Mouse (Mus musculus): ENCODE measurements around the gene Prx. TPM values are rescaled to one million over a fixed set of nuclear protein-coding genes. Genes with fewer than 3 reads are reported as not detected.

Gene Prx
- polyA plus RNA-seq (2012; ENCODE audit: insufficient read depth, low replicate concordance) = 1.7 and 1.8 TPM in 2 replicates

DNA sequence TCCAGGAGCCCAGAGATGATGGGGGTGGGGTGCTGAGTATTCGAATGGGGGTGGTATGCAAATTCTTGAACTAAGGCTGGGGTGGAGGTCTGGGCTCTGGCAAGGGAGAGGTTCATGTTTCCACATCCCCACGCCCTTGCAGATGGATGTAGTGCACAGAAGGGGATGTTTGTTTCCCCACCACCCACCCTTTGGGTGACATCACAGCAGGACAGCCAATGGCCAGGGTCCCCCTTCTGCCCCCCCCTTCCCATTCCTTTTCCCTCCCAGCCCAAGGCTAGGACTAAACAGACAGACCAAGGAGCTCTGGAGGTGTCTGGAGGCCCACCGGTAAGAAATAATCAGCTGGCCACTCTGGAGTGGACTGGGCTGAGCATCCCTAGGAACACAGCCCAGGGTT is at the start of gene Prx:
Prx (plus strand) TSS at position 289 of the 400 bp plus-strand sequence.
- Histone ChIP-seq H3K4me3 (replicated peaks) (no peak within 1 kb of the TSS), H3K9me3 (no peaks in the 10 kb centered on the region), H3K36me3 (replicated peaks; ENCODE audit: low read length) (peaks cover 8% of the 10 kb centered on the region), H3K4me1 (peaks cover 32% of the 10 kb centered on the region), H3K27me3 (replicated peaks) (no peaks in the 10 kb centered on the region)
- TF ChIP-seq GATA1 (IDR thresholded peaks at IDR 0.05; ENCODE audit: borderline replicate concordance, low read length) (no peak), FLI1 (IDR thresholded peaks at IDR 0.05; ENCODE audit: low read length) (no peak)

GRCm38 (mm10) chr7:27451359-27451758 is 47.8 kb upstream of the Prx start:
- Histone ChIP-seq H3K4me1 (peaks cover 81% of the 10 kb centered on the region), H3K27me3 (replicated peaks) (peaks cover 9% of the 10 kb centered on the region), H3K4me3 (replicated peaks) (no peak overlapping the region), H3K9me3 (no peaks in the 10 kb centered on the region), H3K36me3 (replicated peaks; ENCODE audit: low read length) (peaks cover 40% of the 10 kb centered on the region)
- TF ChIP-seq GATA1 (IDR thresholded peaks at IDR 0.05; ENCODE audit: borderline replicate concordance, low read length) (no peak), FLI1 (IDR thresholded peaks at IDR 0.05; ENCODE audit: low read length) (no peak)

GRCm38 (mm10) chr7:27452206-27452770 is 46.8 kb upstream of the Prx start:
- no peak for TF ChIP-seq GATA1 (IDR thresholded peaks at IDR 0.05; ENCODE audit: borderline replicate concordance, low read length)
- no peak for TF ChIP-seq FLI1 (IDR thresholded peaks at IDR 0.05; ENCODE audit: low read length)
- H3K4me1 ChIP-seq = peaks cover 74% of the 10 kb centered on the region

GRCm38 (mm10) chr7:27454461-27455121 is 44.5 kb upstream of the Prx start:
- TF ChIP-seq GATA1 (IDR thresholded peaks at IDR 0.05; ENCODE audit: borderline replicate concordance, low read length) (no peak), FLI1 (IDR thresholded peaks at IDR 0.05; ENCODE audit: low read length) (no peak)
- Histone ChIP-seq H3K4me3 (replicated peaks) (no peak overlapping the region), H3K36me3 (replicated peaks; ENCODE audit: low read length) (peaks cover 64% of the 10 kb centered on the region), H3K27me3 (replicated peaks) (no peaks in the 10 kb centered on the region), H3K9me3 (no peaks in the 10 kb centered on the region), H3K4me1 (peaks cover 80% of the 10 kb centered on the region)

More at GRCm38 (mm10) chr7:27452206-27452770, 46.8 kb upstream of the Prx start:
- no peaks in the 10 kb centered on the region for H3K27me3 ChIP-seq (replicated peaks)
- H3K4me3 ChIP-seq (replicated peaks) = no peak overlapping the region
- no peaks in the 10 kb centered on the region for H3K9me3 ChIP-seq
- H3K36me3 ChIP-seq (replicated peaks; ENCODE audit: low read length) = peaks cover 47% of the 10 kb centered on the region

DNA sequence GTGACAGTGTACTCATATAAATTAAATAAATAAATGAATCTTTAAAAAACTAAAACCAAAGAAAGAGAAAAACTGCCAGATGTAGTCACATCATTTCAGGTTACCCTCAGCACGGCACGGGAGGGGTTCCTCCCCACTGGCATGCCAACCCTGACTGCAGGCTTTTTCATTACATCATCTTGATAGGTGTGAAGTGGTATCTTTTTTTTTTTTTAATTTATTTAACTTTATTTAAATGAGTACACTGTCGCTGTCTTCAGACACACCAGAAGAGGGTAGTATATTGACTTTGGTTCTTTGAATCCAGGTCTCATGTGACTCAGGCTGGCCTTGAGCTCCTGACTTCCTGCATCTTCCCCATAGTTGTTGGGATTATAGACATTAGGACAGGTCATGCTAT is 43.9 kb upstream of the Prx start:
- peaks cover 70% of the 10 kb centered on the region for H3K36me3 ChIP-seq (replicated peaks; ENCODE audit: low read length)
- no peak for TF ChIP-seq FLI1 (IDR thresholded peaks at IDR 0.05; ENCODE audit: low read length)
- TF ChIP-seq GATA1 (IDR thresholded peaks at IDR 0.05; ENCODE audit: borderline replicate concordance, low read length) = no peak
- no peaks in the 10 kb centered on the region for H3K27me3 ChIP-seq (replicated peaks)
- peaks cover 80% of the 10 kb centered on the region for H3K4me1 ChIP-seq
- no peaks in the 10 kb centered on the region for H3K9me3 ChIP-seq
- H3K4me3 ChIP-seq (replicated peaks) = no peak overlapping the region

DNA sequence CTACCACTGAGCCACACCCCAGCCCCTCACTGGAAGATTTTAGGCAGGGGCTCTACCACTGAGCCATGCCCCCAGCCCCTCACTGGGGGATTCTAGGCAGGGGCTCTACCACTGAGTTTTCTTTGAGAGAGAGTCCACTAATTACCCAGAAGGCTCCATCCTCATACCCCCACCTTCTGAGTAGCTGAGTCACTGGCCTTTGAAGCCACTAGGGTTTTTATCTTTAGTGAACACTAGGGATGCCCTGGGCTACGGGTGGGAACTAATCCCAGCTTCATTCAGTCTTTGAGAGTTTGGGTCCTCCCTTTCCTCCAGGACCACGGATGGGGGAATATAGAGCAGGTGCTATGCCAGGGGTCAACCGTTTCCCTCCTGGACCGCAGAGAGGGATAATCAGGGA is 40.5 kb upstream of the Prx start:
- TF ChIP-seq GATA1 (IDR thresholded peaks at IDR 0.05; ENCODE audit: borderline replicate concordance, low read length) (no peak), FLI1 (IDR thresholded peaks at IDR 0.05; ENCODE audit: low read length) (no peak)
- Histone ChIP-seq H3K27me3 (replicated peaks) (no peaks in the 10 kb centered on the region), H3K4me3 (replicated peaks) (no peak overlapping the region), H3K9me3 (no peaks in the 10 kb centered on the region), H3K36me3 (replicated peaks; ENCODE audit: low read length) (peaks cover 69% of the 10 kb centered on the region), H3K4me1 (peaks cover 68% of the 10 kb centered on the region)

- H3K9me3 ChIP-seq = no peaks in the 10 kb centered on the region
- no peak for TF ChIP-seq GATA1 (IDR thresholded peaks at IDR 0.05; ENCODE audit: borderline replicate concordance, low read length)
- no peak for TF ChIP-seq FLI1 (IDR thresholded peaks at IDR 0.05; ENCODE audit: low read length)
- H3K27me3 ChIP-seq (replicated peaks) = no peaks in the 10 kb centered on the region
- H3K4me3 ChIP-seq (replicated peaks) = no peak overlapping the region
- peaks cover 75% of the 10 kb centered on the region for H3K36me3 ChIP-seq (replicated peaks; ENCODE audit: low read length)
- H3K4me1 ChIP-seq = peaks cover 59% of the 10 kb centered on the region
Observed at GRCm38 (mm10) chr7:27459640-27460039, 39.5 kb upstream of the Prx start.

DNA sequence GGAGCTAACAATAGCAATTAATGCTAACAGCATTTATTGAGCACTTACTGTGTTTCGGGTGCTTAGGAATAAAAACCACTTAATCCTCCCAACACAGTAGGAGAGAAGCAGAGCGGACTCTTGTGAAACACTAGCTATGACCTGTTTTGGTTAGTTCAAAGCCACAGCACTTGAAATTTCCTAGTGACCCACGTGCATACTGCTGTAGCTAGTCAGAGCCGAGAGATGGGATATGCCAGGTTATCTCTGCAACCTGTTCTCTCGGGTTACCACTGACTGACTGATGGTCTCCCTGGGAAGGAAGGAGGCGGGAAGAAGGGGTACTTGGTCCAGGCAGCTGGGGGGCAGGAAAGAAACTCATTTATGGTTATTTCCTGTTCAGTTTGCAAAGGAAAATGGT is 38.6 kb upstream of the Prx start:
- Histone ChIP-seq H3K27me3 (replicated peaks) (no peaks in the 10 kb centered on the region), H3K9me3 (no peaks in the 10 kb centered on the region), H3K4me1 (peaks cover 51% of the 10 kb centered on the region), H3K36me3 (replicated peaks; ENCODE audit: low read length) (peaks cover 77% of the 10 kb centered on the region), H3K4me3 (replicated peaks) (no peak overlapping the region)
- TF ChIP-seq FLI1 (IDR thresholded peaks at IDR 0.05; ENCODE audit: low read length) (no peak), GATA1 (IDR thresholded peaks at IDR 0.05; ENCODE audit: borderline replicate concordance, low read length) (no peak)

- no peak for TF ChIP-seq FLI1 (IDR thresholded peaks at IDR 0.05; ENCODE audit: low read length)
- TF ChIP-seq GATA1 (IDR thresholded peaks at IDR 0.05; ENCODE audit: borderline replicate concordance, low read length) = no peak
- Histone ChIP-seq H3K36me3 (replicated peaks; ENCODE audit: low read length) (peaks cover 42% of the 10 kb centered on the region), H3K4me1 (peaks cover 28% of the 10 kb centered on the region), H3K27me3 (replicated peaks) (no peaks in the 10 kb centered on the region), H3K9me3 (no peaks in the 10 kb centered on the region), H3K4me3 (replicated peaks) (no peak overlapping the region)
Observed at GRCm38 (mm10) chr7:27467648-27468047, 31.5 kb upstream of the Prx start.

DNA sequence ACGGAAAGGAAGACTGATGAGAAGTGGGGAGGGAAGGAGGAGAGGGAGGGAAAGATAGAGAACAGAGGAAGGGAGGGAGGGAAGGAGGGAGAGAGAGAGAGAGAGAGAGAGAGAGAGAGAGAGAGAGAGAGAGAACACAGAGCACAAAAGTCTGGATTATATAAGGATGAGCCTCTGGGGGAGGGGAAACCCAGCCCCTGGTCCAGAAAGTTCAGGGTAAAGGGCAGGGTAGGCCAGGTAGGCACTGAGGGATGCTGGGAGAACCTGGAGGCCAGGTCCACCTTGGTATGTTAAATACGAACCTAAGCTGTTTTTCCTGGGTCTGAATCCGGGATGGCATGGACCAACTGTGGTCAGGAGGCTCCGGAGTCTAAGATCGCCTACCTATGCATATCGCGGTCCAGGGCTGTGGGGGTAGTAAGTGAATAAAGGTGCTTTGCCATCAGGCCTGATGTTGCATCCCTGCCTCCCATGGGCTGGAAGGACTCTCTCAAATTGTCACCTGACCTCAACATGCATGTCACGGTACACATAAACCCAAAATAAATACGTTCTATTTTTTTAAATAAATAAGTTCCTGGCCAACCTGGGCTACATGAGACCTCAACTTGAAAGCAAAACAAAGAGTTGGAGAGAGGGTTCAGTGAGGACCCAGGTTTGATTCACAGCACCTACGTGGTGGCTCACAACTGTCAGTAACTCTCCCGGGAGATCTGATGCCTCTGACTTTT is 27.6 kb upstream of the Prx start:
- Histone ChIP-seq H3K9me3 (no peaks in the 10 kb centered on the region), H3K4me1 (peaks cover 42% of the 10 kb centered on the region), H3K4me3 (replicated peaks) (peak overlapping the region; percentile 98), H3K27me3 (replicated peaks) (no peaks in the 10 kb centered on the region), H3K36me3 (replicated peaks; ENCODE audit: low read length) (peaks cover 21% of the 10 kb centered on the region)
- no peak for TF ChIP-seq GATA1 (IDR thresholded peaks at IDR 0.05; ENCODE audit: borderline replicate concordance, low read length)
- no peak for TF ChIP-seq FLI1 (IDR thresholded peaks at IDR 0.05; ENCODE audit: low read length)
